Mouse (Mus musculus): ENCODE data around the gene Olfm4.

Olfm4 gene

DNA sequence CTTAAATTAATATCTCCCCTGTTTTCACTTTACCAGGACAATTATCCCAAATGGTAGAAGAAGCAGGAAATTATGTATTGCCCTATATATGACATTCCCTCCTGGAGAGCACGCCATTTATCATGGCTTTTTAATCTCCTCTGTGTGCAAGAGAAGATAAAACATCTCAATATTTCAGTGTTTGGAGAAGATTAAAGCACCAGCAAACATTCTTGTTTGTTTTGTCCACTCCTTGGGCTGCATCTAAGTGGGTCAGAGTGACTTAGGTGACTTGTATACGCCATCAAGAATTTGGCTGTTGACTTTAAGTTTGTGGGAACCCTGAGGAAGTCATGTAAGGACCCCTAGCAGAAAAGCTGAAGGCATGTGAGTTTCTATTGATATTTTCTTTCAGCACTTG lies at the start of gene Olfm4:
Olfm4 (plus strand) TSS at position 301 of the 400 bp plus-strand sequence.
- in situ Hi-C loops (cut with MboI, MseI), result no loop called here

DNA sequence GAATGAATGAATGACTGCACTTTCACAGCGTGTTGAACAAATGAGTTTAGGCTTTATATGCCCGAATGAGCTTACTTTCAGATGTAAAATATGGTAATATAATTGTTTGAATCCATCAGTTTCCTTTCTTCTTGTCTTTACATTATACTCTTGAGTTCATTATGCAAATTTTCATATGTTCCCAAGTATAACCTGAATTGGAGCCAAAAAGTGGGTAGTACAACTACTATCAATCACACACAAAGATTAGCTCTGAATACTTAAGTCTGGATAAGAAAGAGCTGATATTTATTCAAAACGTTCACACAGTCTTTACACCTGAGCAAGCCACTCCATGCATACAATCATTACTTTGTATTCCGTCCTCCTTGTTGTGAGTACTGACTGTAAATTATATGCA lies 49.5 kb upstream of the Olfm4 start:
- in situ Hi-C loops (cut with MboI, MseI), result no loop called here

DNA sequence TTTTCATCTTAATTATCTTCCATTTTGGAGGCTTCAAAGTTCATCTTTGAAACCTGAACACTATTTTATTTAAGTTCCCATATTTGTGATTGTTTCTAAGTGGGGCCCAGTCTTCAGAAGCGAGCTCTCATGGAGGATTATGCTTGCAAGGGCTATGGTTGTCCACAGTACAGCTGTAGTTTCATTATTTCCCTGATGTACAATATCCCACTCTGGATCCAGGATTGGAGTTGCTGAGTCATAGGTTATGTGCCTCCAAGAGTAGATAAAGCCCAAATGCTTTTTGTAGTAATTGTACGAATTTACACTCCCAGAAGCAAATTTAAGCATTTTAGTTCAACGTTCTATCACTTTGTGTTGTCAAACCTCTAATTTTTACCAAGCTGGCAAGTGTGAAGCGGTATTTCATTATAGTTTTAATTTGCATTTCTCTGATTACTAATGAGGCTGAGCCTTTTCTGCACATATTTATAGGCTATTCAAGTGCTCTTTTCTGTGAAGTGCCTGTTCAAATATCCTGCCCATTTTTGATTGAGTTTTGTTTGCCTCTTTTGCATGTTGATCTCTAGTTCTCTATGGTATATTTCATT lies 46.9 kb upstream of the Olfm4 start:
- in situ Hi-C loops (cut with MboI, MseI), result no loop called here

DNA sequence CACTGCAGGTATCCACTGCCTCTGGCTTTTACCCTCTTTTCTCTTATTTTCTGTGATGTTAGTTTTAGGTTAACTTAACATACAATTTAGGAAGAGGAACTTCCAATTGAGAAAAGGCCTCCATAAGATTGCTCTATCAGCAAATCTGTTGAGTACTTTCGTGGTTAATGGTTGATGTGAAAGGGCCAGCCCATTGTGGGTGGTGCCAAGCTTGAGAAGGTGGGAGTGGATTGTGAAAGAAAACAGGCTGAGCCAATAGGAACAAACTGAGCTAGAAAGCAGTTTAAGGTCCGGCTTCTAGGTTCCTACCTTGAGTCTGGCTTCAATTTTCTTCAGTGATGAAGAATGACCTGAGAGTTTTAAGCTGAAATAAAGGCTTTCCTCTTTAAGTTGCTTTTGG lies 38.0 kb upstream of the Olfm4 start:
- in situ Hi-C loops (cut with MboI, MseI), result loop anchor here (10.0 kb wide), 1 partner anchor 1871 kb away; no protein-coding TSS in a partner anchor

DNA sequence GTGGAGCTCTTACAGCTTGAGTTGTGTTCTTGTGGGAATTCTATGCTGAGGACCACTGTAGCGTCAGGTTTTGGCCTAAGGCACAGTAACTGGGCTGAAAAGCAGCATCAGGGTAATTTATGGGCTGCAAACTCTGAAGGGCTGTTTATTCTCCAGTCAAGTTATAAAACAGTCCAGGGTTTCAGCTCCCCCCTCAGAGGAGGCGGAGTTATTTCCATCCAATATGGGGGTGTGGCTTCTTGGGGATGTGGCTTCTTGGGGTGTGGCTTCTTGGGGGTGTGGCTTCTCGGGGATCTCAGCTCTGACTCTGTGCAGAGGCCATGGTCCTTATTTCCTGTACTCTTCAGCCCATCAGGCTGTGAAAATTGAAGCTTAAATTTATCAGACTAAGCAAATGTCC lies 28.2 kb upstream of the Olfm4 start:
- in situ Hi-C loops (cut with MboI, MseI), result no loop called here

DNA sequence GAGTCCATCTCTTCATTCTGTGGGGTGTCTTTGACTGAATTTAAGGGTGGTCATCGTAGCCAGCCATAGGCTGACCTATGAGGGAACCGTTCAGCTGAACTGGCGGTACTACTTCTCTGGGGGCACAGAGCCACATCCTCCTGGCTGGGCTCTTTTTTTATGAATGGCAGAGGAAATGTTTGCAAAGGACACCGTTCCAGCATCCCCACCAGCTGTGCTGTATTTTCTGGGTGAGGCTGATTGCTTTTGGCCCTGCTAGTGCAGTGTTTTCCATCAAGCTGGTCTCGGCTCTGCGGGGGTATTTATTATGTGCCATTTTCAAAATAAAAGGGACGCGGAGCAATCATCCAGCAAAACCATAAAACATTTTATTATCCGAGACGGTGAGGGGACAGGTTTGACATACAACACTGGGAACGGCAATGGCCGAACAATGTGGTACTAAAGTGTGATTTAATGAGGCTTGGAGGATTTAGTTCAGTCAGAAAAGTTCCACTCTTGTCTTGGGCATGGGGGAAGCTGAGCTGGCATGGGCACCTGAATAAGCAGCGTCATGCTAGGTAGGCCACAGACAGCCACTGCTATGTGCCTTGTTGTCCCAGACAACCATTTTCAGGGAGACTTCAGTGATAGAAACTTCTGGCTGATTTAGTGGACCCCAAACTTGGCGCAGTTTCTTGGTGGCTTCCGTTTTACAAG lies 25.9 kb upstream of the Olfm4 start:
- in situ Hi-C loops (cut with MboI, MseI), result no loop called here

DNA sequence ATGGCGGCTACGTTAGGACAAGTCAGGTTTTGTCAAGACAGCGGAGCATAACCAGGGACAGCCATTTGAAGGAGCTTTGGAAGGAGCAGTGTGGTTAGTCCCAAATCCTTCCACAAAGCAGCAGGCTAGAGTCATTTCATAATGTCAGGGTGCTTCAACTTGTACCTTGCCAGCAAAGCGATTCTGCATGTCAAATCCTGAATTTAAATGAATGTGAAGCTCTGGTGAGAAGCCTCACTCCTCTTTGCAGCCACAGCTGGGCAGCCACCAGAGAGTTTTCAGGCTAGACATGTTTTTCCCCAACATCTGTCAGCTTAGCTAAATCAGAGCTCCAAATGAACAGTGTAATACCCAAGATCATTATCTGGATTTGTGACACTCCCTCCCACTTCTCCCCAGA lies 22.7 kb upstream of the Olfm4 start:
- in situ Hi-C loops (cut with MboI, MseI), result no loop called here

DNA sequence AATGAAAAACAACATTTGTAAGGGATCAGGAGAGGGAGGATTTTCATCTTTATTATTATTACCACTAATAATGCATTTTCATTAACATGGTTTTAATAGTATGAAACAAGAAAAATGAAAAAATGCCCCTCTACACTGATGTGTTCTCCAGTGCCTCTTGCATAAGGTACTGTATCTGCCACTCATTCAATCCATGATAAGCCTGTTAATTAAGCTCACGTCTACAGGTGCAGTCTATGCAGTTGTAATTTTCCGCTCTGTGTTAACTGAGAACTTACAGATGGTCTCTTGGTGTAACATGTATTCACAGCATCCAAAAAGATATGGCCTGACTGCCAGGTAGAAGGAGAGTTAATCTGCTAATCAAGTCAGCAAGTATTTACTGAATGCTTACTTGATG lies 22.3 kb upstream of the Olfm4 start:
- in situ Hi-C loops (cut with MboI, MseI), result no loop called here

DNA sequence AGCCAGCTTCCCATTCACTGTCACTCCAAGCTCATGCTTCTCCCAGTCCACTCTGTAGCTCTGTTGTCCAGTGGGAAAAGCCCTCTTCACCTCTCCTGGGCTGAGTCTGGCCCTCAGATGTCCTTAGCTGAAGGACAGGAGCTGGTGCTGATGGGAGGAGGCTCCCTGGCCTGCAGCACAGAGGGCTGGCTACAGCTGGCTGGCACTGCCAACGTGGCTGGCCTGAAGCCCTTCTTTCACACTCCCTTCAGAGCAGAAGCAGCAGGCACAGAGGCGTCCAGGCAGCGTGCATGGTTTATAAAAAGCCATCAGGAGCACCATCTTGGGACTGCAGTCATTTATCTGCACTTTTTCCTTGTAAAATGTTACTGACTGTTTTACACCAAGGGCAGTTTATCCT lies 13.7 kb upstream of the Olfm4 start:
- in situ Hi-C loops (cut with MboI, MseI), result no loop called here

DNA sequence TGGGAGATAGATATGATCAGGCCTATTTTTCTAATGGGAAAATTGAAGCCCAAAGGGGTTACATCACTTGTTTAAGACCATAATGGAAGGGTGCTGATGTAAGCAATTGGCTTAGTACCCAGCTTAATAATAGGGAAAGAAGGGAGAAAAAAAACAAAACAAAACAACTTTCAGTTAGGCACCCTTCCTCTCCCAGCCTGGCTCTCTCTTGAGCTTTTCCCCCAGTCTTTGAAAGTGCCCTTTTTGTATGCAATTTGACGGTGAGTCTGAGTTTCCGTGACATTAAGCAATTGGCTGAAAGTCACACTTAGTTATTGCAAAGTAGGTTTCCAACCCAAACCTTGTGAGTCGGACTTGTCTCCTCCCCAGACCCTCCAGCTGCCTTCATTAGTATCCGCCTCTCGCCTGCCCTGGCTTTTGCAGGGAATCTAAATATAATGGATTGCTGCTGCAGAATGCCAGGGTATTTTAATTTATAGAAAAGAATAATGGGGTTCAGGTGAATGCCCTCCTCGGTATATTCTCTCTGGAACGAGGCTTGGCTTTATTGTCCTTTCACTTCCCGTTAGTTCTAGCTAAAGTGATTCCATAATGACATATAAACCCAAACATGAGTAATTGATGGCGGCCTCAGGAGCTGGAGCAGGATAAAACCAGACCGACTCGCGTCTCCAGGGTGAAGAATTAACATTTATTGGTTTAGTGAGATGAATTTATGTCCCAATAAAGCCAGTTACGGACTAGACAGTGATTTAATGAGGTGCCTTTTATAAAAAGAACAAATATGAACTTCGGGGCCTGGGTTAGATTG lies 12.7 kb upstream of the Olfm4 start:
- in situ Hi-C loops (cut with MboI, MseI), result no loop called here

DNA sequence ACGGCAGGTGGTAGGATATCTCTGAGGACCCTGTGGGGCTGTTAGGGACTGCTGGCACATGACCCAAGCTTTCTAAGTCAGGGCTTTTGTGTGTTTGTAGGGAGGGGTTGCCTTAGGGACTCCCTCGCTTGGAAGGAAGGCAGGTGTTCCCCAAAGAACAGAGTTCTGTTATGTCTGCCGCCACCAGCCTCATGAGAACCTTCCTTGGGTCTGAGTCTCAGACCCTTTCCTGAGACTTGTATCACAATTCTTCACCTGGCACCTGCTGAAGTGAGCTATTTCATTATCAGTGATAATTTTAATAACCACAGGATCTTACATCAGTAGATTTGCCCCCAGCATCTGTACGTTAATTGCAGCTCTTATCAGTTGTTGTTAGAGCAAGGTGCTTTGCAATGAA lies 2.4 kb upstream of the Olfm4 start:
- in situ Hi-C loops (cut with MboI, MseI), result no loop called here

DNA sequence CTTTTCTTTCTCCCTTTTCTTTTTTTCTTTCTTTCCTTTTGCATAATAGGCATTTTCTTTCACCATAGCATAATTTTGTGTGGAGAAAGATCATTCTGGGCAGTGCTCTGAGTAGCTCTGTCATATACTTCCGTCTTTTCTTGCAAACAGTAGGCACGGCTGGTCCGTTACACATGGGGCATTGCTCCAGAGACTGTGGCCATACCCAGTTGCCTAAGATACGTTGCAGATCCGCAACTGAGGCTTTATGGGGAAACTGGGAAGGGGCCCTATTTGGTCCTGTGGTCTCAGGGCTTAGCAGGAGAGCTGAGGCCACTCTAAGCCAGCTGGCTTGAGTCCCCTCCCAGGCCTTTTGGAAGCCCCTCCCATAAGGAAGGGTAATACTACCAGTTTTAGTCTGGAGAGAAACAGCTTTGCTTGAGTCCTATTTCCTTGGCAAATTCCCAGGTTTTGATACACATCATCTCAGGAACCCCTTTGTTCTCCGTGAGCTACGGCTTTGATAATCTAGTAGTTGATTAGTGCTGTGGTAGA lies 1.3 kb downstream of the Olfm4 start:
- in situ Hi-C loops (cut with MboI, MseI), result no loop called here

DNA sequence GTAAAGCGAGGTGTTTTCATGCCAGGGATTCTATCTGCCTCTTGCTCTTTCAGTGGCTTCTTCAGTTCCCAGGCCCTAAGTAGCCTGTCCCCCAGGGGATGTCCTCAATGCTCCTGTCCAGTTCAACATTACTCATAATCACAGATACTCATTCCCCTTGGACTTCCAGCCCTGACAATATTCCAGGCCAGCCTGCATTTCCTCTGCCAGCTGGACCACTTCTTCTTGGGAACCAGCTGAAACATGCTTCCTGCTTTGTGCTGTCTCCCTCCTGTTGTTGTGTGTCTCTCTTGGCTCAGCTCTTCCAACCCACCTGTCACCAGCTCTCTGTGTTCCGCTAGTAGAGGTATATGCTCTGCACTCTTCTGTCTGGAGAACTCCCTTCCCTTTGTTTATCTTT lies 1.8 kb downstream of the Olfm4 start:
- in situ Hi-C loops (cut with MboI, MseI), result no loop called here

DNA sequence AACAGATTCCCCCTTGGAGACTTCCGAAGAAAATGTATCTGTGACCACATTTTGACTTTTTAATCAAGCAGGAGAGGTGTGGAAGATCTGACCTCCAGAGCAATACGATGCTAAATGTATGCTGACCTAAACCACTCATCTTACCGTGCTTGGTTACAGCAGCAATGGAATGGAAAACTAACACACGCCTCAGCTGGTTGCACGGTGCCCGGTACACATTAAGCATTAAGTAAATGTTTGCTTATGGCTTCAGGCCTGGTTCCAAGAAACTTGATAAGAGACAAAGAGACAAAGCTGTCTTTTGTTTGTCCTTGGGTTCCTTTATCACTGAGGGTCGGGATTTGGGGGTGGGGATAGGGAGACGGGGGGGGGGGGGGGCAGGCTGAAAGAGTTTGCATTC lies 3.0 kb downstream of the Olfm4 start:
- in situ Hi-C loops (cut with MboI, MseI), result no loop called here

DNA sequence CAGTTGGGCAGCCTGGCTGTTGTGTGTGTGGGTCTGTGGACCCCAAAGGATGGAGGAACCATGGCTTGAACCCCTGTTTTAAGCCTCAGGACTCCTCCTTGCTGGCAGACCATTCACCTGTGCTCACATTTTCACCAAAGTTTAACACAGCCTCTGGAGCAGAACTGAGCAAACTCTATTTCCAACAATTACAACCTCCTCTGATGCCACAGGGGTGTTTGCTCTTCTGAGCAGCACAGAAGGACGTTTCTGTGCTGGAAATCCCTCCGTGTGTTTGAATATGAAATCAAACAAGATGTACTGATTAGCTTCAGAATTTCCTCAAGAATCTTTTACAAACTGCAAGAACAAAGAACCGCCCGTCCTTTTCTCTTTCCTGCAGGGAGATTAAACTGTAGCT lies 5.9 kb downstream of the Olfm4 start:
- in situ Hi-C loops (cut with MboI, MseI), result no loop called here

DNA sequence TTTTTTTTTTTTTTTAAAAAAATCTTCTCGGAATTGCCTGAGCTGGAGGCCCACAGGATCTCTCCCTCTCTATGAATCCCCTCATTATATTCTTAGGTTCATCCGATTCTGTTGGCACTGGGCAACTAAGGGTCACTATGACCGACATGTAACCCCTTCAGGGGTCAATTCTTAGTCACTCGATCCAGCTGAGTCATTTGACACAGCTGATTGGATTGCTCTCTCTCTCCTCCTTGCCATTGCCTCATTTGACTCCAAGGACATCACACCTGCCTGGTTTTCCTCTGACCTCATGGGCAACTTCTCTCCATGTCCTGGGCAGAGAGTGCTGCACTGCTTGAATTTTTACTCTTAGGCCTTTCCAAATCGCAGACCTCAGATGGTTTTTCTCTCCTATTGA lies 6.7 kb downstream of the Olfm4 start:
- in situ Hi-C loops (cut with MboI, MseI), result no loop called here

DNA sequence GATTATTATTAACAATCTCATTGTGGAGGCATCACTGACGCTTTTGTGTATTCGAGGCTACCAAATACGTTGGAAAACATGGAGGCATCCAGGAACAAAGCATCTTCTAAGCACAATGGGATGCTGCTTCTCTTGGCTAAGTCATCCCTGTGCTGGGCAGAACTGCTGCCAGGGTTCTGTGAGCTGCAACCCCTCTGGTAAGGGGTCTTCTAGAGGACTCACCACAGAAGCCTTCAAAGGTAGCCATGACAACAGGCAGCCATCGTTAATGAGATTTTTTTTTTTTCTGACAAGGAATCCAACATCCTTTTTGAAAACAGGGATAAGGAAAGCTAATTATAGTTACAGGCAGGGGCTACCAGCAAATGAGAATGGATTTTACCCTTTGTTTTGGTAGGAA lies 13.7 kb downstream of the Olfm4 start:
- in situ Hi-C loops (cut with MboI, MseI), result no loop called here

DNA sequence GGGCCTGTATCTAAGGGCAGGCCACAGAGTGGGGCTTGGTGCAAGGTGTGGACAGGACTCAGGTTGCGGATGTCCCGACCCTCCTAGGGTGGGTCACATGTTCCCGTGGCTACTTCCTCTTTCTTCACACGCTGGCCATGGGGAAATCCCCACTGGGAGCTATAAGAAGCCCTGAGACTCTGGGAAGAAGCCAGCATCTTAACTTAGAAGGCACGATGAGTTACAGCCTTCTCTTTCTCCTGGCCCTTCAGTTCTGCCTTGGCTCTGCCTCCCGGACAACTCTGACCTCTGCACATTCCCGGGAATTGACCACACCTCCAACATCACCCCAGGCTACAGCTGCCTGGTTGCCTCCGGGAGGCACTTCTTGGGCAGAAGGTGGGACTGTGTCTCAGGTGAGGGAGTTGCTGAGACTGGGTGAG lies 16.2 kb downstream of the Olfm4 start:
- in situ Hi-C loops (cut with MboI, MseI), result no loop called here

DNA sequence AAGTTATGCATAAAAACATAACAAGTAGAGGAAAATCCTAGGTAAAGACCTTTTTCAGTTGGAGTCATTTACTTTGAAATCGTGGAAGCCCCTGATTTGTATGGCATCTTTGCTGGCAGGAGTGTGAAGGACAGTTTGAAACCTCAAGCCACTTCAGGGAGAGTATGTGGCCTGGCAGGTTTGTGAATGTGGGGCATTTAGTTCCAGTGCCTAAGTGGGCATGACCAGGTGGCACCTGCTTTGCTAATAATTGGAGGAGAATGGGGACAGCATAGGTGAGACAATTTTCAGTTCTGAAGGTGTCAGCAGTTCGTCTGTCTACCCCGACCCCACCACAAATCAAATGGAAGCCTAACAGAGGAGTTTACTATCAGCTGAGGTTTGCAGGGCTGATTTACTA lies 23.8 kb downstream of the Olfm4 start:
- in situ Hi-C loops (cut with MboI, MseI), result no loop called here

DNA sequence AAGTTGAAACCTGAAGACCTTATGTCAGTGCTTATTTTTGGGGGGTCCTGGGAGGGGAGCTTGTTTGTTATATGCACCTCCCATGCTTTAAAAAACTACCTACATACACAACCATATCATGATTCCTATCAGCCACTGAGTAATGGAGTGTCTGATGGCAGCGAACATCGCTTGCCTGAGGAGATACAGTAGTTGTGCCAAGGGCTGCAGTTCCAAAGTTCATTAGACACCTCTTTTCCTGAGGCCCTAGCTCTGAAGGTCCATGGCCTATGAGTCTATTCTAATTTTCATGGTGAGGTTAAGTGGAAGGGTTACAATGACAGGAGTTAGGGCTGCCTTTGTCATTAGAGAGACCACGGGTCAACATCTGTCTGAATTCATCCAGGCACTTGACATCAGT lies 26.5 kb downstream of the Olfm4 start:
- in situ Hi-C loops (cut with MboI, MseI), result no loop called here

DNA sequence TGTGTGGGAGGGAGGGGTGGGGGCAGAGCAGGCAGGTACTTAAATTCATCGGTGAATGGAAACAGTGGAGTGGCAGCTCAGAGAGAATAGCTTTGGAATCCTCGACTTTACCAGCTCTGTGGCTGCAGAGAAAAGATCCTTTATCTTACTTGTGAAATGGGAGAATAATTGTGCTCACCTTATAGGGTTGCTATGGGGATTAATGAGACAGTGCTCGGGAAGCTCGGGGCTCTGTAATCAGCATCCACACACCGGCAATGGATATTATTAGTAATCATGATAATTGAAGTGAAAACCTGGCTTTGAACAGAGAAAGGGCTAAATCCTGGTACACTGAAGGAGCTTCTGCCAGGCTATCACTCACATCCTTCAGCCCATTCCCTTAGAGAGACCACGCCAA lies 31.1 kb downstream of the Olfm4 start:
- in situ Hi-C loops (cut with MboI, MseI), result no loop called here

DNA sequence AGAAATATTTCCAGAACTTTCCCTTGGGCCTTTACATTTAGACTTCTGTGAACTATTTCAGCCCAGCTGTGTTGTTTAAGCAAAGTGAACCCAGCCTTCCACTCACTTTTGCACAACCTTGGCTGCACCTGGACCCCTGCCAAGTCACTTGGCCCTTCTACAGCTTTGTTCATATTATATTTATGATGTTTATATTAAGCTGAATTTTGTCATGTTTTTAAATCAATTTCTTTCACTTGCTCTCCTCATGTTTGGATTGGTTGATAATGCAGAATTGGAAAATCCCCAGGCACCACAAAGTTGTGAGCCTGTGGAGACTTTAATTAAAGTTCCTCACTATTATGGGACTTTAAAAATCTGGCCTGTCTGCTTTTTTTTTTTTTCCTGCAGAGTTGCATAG lies 32.2 kb downstream of the Olfm4 start:
- in situ Hi-C loops (cut with MboI, MseI), result no loop called here

DNA sequence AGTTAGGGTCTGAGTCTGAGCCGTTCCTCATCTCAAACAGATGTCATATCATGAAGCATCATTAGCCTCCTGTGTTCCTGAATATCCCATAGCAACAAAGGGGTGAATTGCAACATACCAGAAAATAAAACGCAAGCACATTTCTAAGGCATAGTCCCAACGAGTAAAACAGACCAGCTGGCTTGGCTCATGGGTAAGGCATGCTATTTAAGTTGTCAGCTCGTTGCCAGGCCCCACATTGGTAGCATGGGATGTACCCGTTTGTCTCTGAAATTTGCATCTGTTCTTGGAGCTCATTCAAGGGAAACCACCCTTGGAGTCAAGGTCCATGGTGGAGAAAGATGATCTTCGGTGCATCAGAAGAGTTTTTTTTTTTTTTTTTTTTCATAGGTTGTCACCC lies 42.2 kb downstream of the Olfm4 start:
- in situ Hi-C loops (cut with MboI, MseI), result no loop called here
